Mouse (Mus musculus): ENCODE measurements around the gene Kdm5a.

DNA sequence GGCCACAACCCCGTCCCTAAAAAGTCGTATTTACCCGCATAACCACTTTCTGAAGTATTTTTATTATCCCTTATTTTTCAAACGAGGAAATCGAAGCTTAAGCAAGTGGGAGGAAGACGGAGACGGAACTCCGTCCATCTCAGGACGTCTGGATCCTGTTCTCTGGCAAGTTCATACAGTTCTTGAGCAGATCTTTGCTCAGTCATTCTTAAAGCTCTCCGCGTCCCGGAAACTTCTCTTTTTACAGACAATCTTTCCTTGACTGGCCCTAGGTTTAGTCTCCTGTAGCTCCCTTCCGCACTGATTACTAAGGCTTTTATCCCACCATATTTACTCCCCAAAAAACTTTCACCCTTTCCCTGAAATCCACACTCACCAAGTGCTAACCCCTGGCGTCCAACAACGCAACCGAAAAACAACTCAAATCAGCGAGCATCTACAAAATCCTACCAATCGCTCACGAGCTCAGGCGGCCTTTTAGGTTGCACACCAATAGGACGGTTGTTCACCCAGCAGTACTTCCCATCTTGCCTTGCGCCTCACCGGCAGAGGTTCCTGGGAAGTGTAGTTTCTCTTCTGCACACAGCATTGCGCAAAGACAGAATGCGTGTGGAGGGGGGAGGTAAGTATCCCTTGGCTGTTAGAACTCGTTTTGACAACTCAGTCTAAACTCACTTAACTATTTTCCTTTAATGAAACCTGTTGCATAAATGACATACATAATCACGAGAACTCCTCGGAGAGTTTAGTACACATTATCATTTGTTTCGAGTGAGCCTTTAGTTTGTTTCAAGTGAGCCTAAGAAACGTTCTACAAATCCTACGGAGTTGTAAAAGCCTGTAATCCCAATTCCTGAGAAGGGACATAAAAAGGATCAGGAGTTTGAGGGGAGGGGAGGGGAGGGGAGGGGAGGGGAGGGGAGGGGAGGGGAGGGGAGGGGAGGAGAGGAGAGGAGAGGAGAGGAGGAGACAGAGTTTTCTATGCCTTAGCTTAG, 6.7 kb upstream of the Kdm5a start:
- peak; percentile 90 for TF ChIP-seq POLR2A (IDR thresholded peaks at IDR 0.05; ENCODE audit: insufficient read depth, low read length)
- no peak for TF ChIP-seq CTCF (IDR thresholded peaks at IDR 0.05; ENCODE audit: low read depth, low read length)
